Mouse (Mus musculus): ENCODE results near the gene Gm42957.

DNA sequence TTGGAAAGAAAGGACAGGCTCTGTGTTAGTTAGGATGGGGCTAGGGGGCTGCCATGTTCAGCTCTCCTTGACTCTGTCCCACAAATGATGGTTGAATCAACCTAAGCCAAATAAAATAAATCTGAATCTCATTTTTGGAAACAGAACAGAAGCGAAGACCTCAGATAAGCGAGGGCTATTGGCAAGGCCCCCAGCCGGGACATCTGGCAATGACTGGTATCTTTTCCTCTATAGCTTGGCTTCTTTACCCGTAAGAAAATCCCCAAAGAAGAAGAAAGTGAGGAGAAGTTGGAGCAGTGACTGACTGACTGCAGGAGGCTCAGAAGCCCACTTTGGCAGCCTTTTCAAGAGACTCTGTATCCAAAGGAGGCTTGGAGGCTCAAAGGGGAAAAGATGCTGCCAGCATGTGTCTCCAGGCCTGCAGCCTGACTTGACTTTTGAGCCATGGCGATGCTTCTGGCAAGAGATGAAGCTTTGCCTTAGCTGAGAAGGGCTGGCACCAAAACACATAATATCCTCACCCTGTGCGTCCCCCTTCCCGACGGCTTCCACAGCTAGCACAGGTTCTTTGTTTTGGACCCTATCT, 27.6 kb downstream of the Gm42957 start:
- no peak for TF ChIP-seq CTCF (IDR thresholded peaks at IDR 0.05; ENCODE audit: borderline replicate concordance, control insufficient read depth, extremely low read depth, insufficient read depth, low read length, poor library complexity)
- TF ChIP-seq POLR2A (IDR thresholded peaks at IDR 0.05; ENCODE audit: control insufficient read depth, extremely low read depth, insufficient read depth, low read length, poor library complexity) = no peak
